10 mouse cellular contexts compared by ENCODE assay signal in the genomic region with DNA sequence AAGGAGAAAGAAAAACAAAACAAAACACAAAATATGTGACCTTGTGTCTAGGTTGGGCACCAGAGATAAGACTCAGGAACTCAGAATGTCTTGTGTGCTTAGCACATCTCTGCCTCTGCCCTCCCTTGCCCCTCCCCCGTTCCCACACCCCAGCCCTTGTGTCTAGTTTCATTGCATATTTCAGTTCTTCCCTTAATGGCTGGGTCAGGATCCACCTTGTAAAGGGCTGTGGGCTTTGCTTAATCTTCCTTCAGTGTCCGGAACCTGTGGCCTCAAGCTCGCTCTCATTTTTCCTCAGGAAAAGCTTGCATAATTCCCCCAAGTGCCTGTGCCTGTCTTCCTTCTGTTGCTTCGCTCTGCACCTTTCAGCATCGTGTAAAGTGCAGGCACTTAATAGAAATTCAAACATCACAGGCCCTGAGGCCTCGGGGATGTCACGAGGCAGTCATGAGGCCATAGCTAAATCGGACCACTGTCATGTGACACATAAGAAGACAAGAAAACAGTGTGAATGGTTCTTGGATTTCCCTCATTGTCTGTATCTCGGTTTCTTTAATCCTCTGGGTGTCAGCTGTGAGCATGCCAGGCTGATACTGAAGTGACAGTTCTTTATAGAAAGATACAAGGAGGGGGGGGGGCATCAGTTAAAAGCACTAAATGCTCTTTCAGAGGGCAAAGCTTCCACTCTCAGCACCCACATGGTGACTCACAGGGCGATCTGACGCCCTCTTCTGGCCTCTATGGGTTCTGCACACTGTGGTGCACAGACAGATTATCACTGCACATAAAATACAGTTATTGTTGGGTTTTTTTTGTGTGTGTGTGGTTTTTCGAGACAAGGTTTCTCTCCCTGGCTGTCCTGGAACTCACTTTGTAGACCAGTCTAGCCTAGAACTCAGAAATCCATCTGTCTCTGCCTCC. TPM values are rescaled to one million over a fixed set of nuclear protein-coding genes. Genes with fewer than 3 reads are reported as not detected.
DNase-seq lines count a peak whose midpoint lies in the region; ATAC-seq and TF ChIP-seq lines count a peak whose summit lies in the region.
"Had no signal": no experiment of that assay in that cellular context is flagged by ENCODE, and none has a peak within 500 bp of the region (broad histone marks: within the 10 kb centered on the region; RNA-seq: fewer than 3 reads in every experiment).

No protein-coding gene starts in this region.

- H3K9ac ChIP-seq in heart, adult 2 months (ENCODE audit: low read depth, low read length): no peak overlapping the region
- peak overlapping the region; percentile 41; the same call in 1 of the 2 replicates for H3K9ac ChIP-seq in liver, embryonic 16.5 days (ENCODE audit: low read depth, low read length)

- 57% methylated on average over 12 of the region's 12 CpGs for WGBS in heart, adult 2 months
- 46% methylated on average over 12 of the region's 12 CpGs for WGBS in liver, embryonic 16.5 days (ENCODE audit: insufficient replicate concordance)

- DNase-seq in heart, adult 2 months: no peak
- no peak for DNase-seq in heart, adult 8-10 months (ENCODE audit: low spot score)
- DNase-seq in retina, postnatal 1 day: peak; percentile 55
- DNase-seq in retina, embryonic 14.5 days (ENCODE audit: low spot score): no peak
- DNase-seq in gastrocnemius, postnatal 25 days: no peak
- DNase-seq in adrenal gland, postnatal 14 days: no peak
- no peak for DNase-seq in left cerebral cortex, adult 18-20 months (ENCODE audit: low spot score in 2 of 2)

- no peaks in the 10 kb centered on the region for H3K27me3 ChIP-seq in heart, adult 2 months (ENCODE audit: control insufficient read depth, insufficient read depth, low read length)
- H3K27me3 ChIP-seq in liver, embryonic 16.5 days (ENCODE audit: control insufficient read depth, insufficient read depth, low read depth, low read length): no peaks in the 10 kb centered on the region

- no peak overlapping the region for H3K4me3 ChIP-seq in heart, adult 2 months
- no peak overlapping the region for H3K4me3 ChIP-seq in liver, embryonic 16.5 days (ENCODE audit: low read depth, low read length)

- no peak for TF ChIP-seq EP300 in heart, adult 2 months (IDR thresholded peaks at IDR 0.05; ENCODE audit: insufficient read depth, low read depth, low read length)

- H3K4me2 ChIP-seq in liver, embryonic 16.5 days (ENCODE audit: low read depth, low read length): 0 out of 2 replicates have a peak overlapping the region, but pooled peaks have one; percentile 13

- intact Hi-C loops in heart, adult 2 months (cut with DNase I): no loop called here

- H3K9me3 ChIP-seq in liver, embryonic 16.5 days (replicated peaks; ENCODE audit: control insufficient read depth, low read length): no peaks in the 10 kb centered on the region

- no peak for TF ChIP-seq POLR2A in heart, adult 2 months (IDR thresholded peaks at IDR 0.05; ENCODE audit: insufficient read depth, low read depth, low read length)

- H3K4me1 ChIP-seq in heart, adult 2 months (ENCODE audit: control insufficient read depth, insufficient read depth, low read length): no peaks in the 10 kb centered on the region
- peaks cover 14% of the 10 kb centered on the region for H3K4me1 ChIP-seq in liver, embryonic 16.5 days (ENCODE audit: control insufficient read depth, low read depth, low read length)

- H3K79me2 ChIP-seq in heart, adult 2 months (replicated peaks; ENCODE audit: control insufficient read depth, insufficient read depth, low read length): no peaks in the 10 kb centered on the region

- peak; percentile 39; the same call in 1 of the 2 replicates for ATAC-seq in liver, embryonic 16.5 days (ENCODE audit: low read depth)
- ATAC-seq: forebrain, embryonic 14.5 days; hindbrain, embryonic 16.5 days had no signal

- TF ChIP-seq CTCF in heart, adult 2 months (IDR thresholded peaks at IDR 0.05): peak; percentile 17

- H3K27ac ChIP-seq in heart, adult 2 months: no peak overlapping the region
- peak overlapping the region; percentile 69 for H3K27ac ChIP-seq in liver, embryonic 16.5 days (ENCODE audit: low read length)

- no peaks in the 10 kb centered on the region for H3K36me3 ChIP-seq in heart, adult 2 months (ENCODE audit: control insufficient read depth, insufficient read depth, low read length)
- H3K36me3 ChIP-seq in liver, embryonic 16.5 days (ENCODE audit: control insufficient read depth, insufficient read depth): no peaks in the 10 kb centered on the region

RNA-seq across cellular contexts. Expression of a gene that starts 14.1 kb away (rescaled TPM):
- 100 to 1,000 TPM; 137 to 150 TPM for total RNA-seq in heart, adult 2 months (2021)
- 201 and 230 TPM in 2 replicates for polyA plus RNA-seq in heart, adult 2 months (2012; rRNA removed)
- total RNA-seq in heart, adult 8-10 months (2022): 100 to 1,000 TPM; 125 to 157 (median 135) TPM
- 481 and 545 TPM in 2 replicates for polyA plus RNA-seq in liver, embryonic 16.5 days (2015; fragmentation: Nextera tagmentation; extraction: Ambion mirVana)
- total RNA-seq in gastrocnemius, postnatal 25 days (2021): 10 to 100 TPM; 48.4 to 80.1 TPM
- 594 and 691 TPM in 2 replicates for total RNA-seq in adrenal gland, postnatal 14 days (2021)
- 100 to 1,000 TPM; 526 to 554 TPM for total RNA-seq in left cerebral cortex, adult 18-20 months (2021)

RNA-seq across cellular contexts. Expression of a gene that starts 14.6 kb away (rescaled TPM):
- 10 to 100 TPM; 69.6 to 95.0 TPM for total RNA-seq in heart, adult 2 months (2021)
- polyA plus RNA-seq in heart, adult 2 months (2012; rRNA removed): 247 and 250 TPM in 2 replicates
- 100 to 1,000 TPM in 2 of 4 experiments, 10 to 100 TPM in 2; 91.7 to 111 (median 98.9) TPM for total RNA-seq in heart, adult 8-10 months (2022)
- 11.3 and 12.7 TPM in 2 replicates for polyA plus RNA-seq in liver, embryonic 16.5 days (2015; fragmentation: Nextera tagmentation; extraction: Ambion mirVana)
- 10 to 100 TPM; 34.6 to 37.7 TPM for total RNA-seq in gastrocnemius, postnatal 25 days (2021)
- total RNA-seq in adrenal gland, postnatal 14 days (2021): 28.5 and 29.8 TPM in 2 replicates
- 100 to 1,000 TPM; 421 to 438 TPM for total RNA-seq in left cerebral cortex, adult 18-20 months (2021)

RNA-seq across cellular contexts. Expression of a gene that starts 27.2 kb away (rescaled TPM):
- 10 to 100 TPM; 17.8 to 24.5 TPM for total RNA-seq in heart, adult 2 months (2021)
- 24.1 and 29.3 TPM in 2 replicates for polyA plus RNA-seq in heart, adult 2 months (2012; rRNA removed)
- total RNA-seq in heart, adult 8-10 months (2022): 10 to 100 TPM; 17.7 to 24.7 (median 23.3) TPM
- 11.3 and 12.2 TPM in 2 replicates for polyA plus RNA-seq in liver, embryonic 16.5 days (2015; fragmentation: Nextera tagmentation; extraction: Ambion mirVana)
- 10 to 100 TPM; 13.8 to 14.6 TPM for total RNA-seq in gastrocnemius, postnatal 25 days (2021)
- 14.6 and 23.0 TPM in 2 replicates for total RNA-seq in adrenal gland, postnatal 14 days (2021)
- total RNA-seq in left cerebral cortex, adult 18-20 months (2021): 10 to 100 TPM; 23.8 to 25.7 TPM
